ENCODE assay signal across 8 mouse cellular contexts in the genomic region with DNA sequence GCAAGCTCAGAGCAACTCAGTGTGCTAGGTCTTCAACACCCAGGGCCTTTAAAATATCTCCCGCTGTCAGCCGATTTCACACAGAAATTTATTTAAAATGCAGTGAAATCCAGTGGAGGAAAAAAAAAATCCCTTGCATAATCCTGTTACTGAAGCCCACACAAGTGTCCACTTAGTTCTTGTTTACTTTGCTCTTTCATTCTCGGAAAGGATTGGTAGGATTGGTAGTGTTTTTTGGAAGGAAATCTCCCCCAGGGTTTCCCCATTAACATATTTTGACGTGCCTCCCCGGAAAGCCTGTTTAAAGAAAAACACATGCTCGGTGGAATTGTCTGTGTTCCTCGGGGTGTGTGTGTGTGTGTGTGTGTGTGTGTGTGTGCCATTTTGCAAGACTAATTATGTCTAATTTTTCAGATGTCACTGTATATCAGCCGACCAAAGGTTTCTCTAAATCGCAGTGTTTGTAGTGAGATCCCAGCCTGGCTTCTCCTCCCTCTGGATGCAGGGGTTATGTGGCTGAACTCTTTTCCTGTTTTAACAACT. TPM values are rescaled to one million over a fixed set of nuclear protein-coding genes. Genes with fewer than 3 reads are reported as not detected.
DNase-seq lines count a peak whose midpoint lies in the region; ATAC-seq and TF ChIP-seq lines count a peak whose summit lies in the region.

No protein-coding gene starts in this region.

- no peaks in the 10 kb centered on the region for H3K9me3 ChIP-seq in embryonic facial prominence, embryonic 10.5 days
- H3K9me3 ChIP-seq in hindbrain, embryonic 15.5 days, result no peaks in the 10 kb centered on the region

- ATAC-seq in hindbrain, embryonic 15.5 days (ENCODE audit: low FRiP score, low read depth), result no peak; the same call in 1 of the 2 replicates

- peaks cover 16% of the 10 kb centered on the region for H3K4me1 ChIP-seq in embryonic facial prominence, embryonic 10.5 days
- peaks cover 17% of the 10 kb centered on the region for H3K4me1 ChIP-seq in hindbrain, embryonic 15.5 days (replicated peaks)

- H3K27ac ChIP-seq in layer of hippocampus, adult 2 months, result peak overlapping the region; percentile 80; the same call in 1 of the 2 replicates
- H3K27ac ChIP-seq in embryonic facial prominence, embryonic 10.5 days (replicated peaks), result peak overlapping the region; percentile 81
- no peak overlapping the region for H3K27ac ChIP-seq in hindbrain, embryonic 15.5 days (replicated peaks)
- peak overlapping the region; percentile 73 for H3K27ac ChIP-seq in macrophage

- no peak for TF ChIP-seq CTCF in layer of hippocampus, adult 2 months (conservative IDR thresholded peaks at IDR 0.05)

- peak overlapping the region; percentile 73 for H3K4me3 ChIP-seq in layer of hippocampus, adult 2 months
- peak overlapping the region; percentile 63 for H3K4me3 ChIP-seq in embryonic facial prominence, embryonic 10.5 days
- peak overlapping the region; percentile 48 for H3K4me3 ChIP-seq in hindbrain, embryonic 15.5 days
- H3K4me3 ChIP-seq in macrophage (ENCODE audit: inconsistent target), result peak overlapping the region; percentile 48

- no peak for DNase-seq in layer of hippocampus, adult 2 months (ENCODE audit: low spot score in 2 of 2)
- DNase-seq in layer of hippocampus, adult 9-10 months (ENCODE audit: low spot score), result no peak
- DNase-seq in embryonic facial prominence, embryonic 10.5 days (ENCODE audit: low spot score), result no peak
- no peak for DNase-seq in left cerebral cortex, adult 9 months (ENCODE audit: low spot score in 2 of 2)
- DNase-seq in thymus, postnatal 4 days, result no peak
- no peak for DNase-seq in adrenal gland, adult (ENCODE audit: inconsistent age in 2 of 2, low spot score in 1 of 2)

- H3K36me3 ChIP-seq in embryonic facial prominence, embryonic 10.5 days (replicated peaks), result no peaks in the 10 kb centered on the region
- no peaks in the 10 kb centered on the region for H3K36me3 ChIP-seq in hindbrain, embryonic 15.5 days
- no peaks in the 10 kb centered on the region for H3K36me3 ChIP-seq in macrophage (ENCODE audit: inconsistent target)

- H3K27me3 ChIP-seq in embryonic facial prominence, embryonic 10.5 days (replicated peaks; ENCODE audit: low read depth, poor library complexity, severe bottlenecking), result peaks cover 23% of the 10 kb centered on the region
- peaks cover 13% of the 10 kb centered on the region for H3K27me3 ChIP-seq in hindbrain, embryonic 15.5 days

- H3K9ac ChIP-seq in hindbrain, embryonic 15.5 days, result peak overlapping the region; percentile 54; the same call in 1 of the 2 replicates

- H3K4me2 ChIP-seq in hindbrain, embryonic 15.5 days, result peak overlapping the region; percentile 97

- WGBS in embryonic facial prominence, embryonic 10.5 days, result 6% methylated on average over 9 of the region's 9 CpGs
- 11% methylated on average over 9 of the region's 9 CpGs for WGBS in hindbrain, embryonic 15.5 days
- 41% methylated on average over 9 of the region's 9 CpGs for WGBS in macrophage (ENCODE audit: missing documents)

- peaks cover 19% of the 10 kb centered on the region; the same call in 1 of the 2 replicates for H3K79me2 ChIP-seq in macrophage (ENCODE audit: inconsistent target)

RNA-seq across cellular contexts. Expression of a gene that starts 1.0 kb away (rescaled TPM):
- total RNA-seq in layer of hippocampus, adult 2 months (2021), result 10 to 100 TPM; 15.2 to 15.7 TPM
- 18.2 and 20.8 TPM in 2 replicates for polyA plus RNA-seq in embryonic facial prominence, embryonic 10.5 days (2016; fragmentation: Nextera tagmentation; extraction: Ambion mirVana)
- 15.9 and 17.5 TPM in 2 replicates for polyA plus RNA-seq in hindbrain, embryonic 15.5 days (2015; fragmentation: Nextera tagmentation; extraction: Ambion mirVana)
- 10 to 100 TPM in 18 of 26 experiments, 1 to 10 TPM in 8; 5.5 to 34.4 (median 12.8) TPM for total RNA-seq in macrophage (2018; cell fraction: chromatin; rRNA removed)
- 10 to 100 TPM; 21.1 to 71.5 (median 43.6) TPM for total RNA-seq in macrophage (2018; cell fraction: cytosol; rRNA removed)
- total RNA-seq in macrophage (2018; cell fraction: nucleus; rRNA removed), result 10 to 100 TPM; 10.9 to 53.7 (median 23.8) TPM
- 30.9 to 53.0 TPM (median 35.0 TPM) in 3 replicates for polyA plus RNA-seq in macrophage (2018)
